Mouse (Mus musculus): ENCODE measurements around the gene Thsd4. TPM values are rescaled to one million over a fixed set of nuclear protein-coding genes. Genes with fewer than 3 reads are reported as not detected.

The Thsd4 gene
- polyA plus RNA-seq, 1 experiment from 2014 or later = 19.9 TPM

- ATAC-seq (replicated peaks; ENCODE audit: low FRiP score, low read depth) = no peak
- H3K9me3 ChIP-seq (replicated peaks; ENCODE audit: low read length) = no peaks in the 10 kb centered on the region
Observed at GRCm38 (mm10) chr9:60224039-60224695, 297.7 kb downstream of the Thsd4 start.

DNA sequence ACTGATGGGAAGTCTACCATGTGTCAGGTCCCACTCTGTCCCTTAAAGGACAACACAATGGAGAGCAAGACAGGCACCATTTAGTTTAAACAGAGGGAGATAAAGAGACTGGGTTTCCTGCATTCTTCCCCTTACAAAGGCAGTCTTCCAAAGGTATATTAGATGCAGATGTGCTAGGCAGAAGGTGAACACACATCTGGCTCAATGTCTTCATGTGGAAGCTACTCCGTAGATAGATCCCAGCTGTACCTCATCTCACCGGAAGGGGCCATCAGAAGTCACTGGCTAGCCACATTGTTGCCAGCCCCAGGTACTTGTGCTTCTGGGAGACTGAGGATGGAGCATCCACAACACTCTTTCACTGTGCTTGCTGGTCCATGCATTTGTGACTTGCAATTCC lies 301.4 kb downstream of the Thsd4 start:
- no peak for ATAC-seq (replicated peaks; ENCODE audit: low FRiP score, low read depth)
- TF ChIP-seq CTCF (IDR thresholded peaks at IDR 0.05; ENCODE audit: low read depth) = no peak
- WGBS = 98% methylated on average over 2 of the region's 2 CpGs
- Histone ChIP-seq H3K4me3 (replicated peaks; ENCODE audit: low read depth, low read length) (no peak overlapping the region), H3K4me2 (ENCODE audit: low read length) (no peak overlapping the region), H3K27me3 (ENCODE audit: insufficient read depth, low read length) (no peaks in the 10 kb centered on the region), H3K27ac (no peak overlapping the region), H3K9ac (ENCODE audit: low read depth, low read length) (no peak overlapping the region), H3K4me1 (replicated peaks; ENCODE audit: insufficient read depth, low read length) (no peaks in the 10 kb centered on the region), H3K36me3 (ENCODE audit: insufficient read depth, low read length) (no peaks in the 10 kb centered on the region), H3K9me3 (replicated peaks; ENCODE audit: low read length) (no peaks in the 10 kb centered on the region)
- DNase-seq (ENCODE audit: low spot score) = no peak

More at GRCm38 (mm10) chr9:60224039-60224695, 297.7 kb downstream of the Thsd4 start:
- 36% methylated on average over 6 of the region's 6 CpGs for WGBS
- no peak for TF ChIP-seq CTCF (IDR thresholded peaks at IDR 0.05; ENCODE audit: low read depth)
- Histone ChIP-seq H3K36me3 (ENCODE audit: insufficient read depth, low read length) (no peaks in the 10 kb centered on the region), H3K4me2 (ENCODE audit: low read length) (no peak overlapping the region), H3K9ac (ENCODE audit: low read depth, low read length) (no peak overlapping the region), H3K27ac (no peak overlapping the region), H3K4me1 (replicated peaks; ENCODE audit: insufficient read depth, low read length) (no peaks in the 10 kb centered on the region), H3K4me3 (replicated peaks; ENCODE audit: low read depth, low read length) (no peak overlapping the region), H3K27me3 (ENCODE audit: insufficient read depth, low read length) (no peaks in the 10 kb centered on the region)
- DNase-seq (ENCODE audit: low spot score) = peak; percentile 38

DNA sequence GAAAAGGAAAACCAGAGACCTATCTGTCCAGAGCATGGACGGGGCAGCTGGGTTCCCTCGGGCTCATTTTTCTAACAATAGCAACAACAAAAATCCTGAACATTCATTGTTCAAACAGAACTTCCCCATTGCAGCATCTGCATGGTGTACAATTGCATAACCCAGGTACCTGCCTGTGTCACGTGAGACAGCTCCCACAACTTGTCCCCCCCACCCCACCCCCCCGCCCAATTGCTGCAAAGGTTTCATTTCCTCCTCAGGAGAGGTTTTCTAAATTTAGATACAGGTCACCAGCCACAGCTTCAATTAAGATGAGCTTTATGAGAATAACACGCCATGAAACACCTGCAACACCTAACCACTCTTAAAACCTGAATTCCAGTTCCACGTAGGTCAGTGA lies 303.4 kb downstream of the Thsd4 start:
- ATAC-seq (replicated peaks; ENCODE audit: low FRiP score, low read depth) (no peak), DNase-seq (ENCODE audit: low spot score) (no peak)
- 44% methylated on average over 6 of the region's 6 CpGs for WGBS
- Histone ChIP-seq H3K27me3 (ENCODE audit: insufficient read depth, low read length) (no peaks in the 10 kb centered on the region), H3K4me2 (ENCODE audit: low read length) (no peak overlapping the region), H3K9ac (ENCODE audit: low read depth, low read length) (no peak overlapping the region), H3K4me3 (replicated peaks; ENCODE audit: low read depth, low read length) (no peak overlapping the region), H3K27ac (no peak overlapping the region), H3K9me3 (replicated peaks; ENCODE audit: low read length) (no peaks in the 10 kb centered on the region), H3K36me3 (ENCODE audit: insufficient read depth, low read length) (no peaks in the 10 kb centered on the region), H3K4me1 (replicated peaks; ENCODE audit: insufficient read depth, low read length) (no peaks in the 10 kb centered on the region)
- no peak for TF ChIP-seq CTCF (IDR thresholded peaks at IDR 0.05; ENCODE audit: low read depth)

GRCm38 (mm10) chr9:60216029-60216428 lies 305.8 kb downstream of the Thsd4 start:
- Histone ChIP-seq H3K36me3 (ENCODE audit: insufficient read depth, low read length) (no peaks in the 10 kb centered on the region), H3K27ac (no peak overlapping the region), H3K27me3 (ENCODE audit: insufficient read depth, low read length) (no peaks in the 10 kb centered on the region), H3K9ac (ENCODE audit: low read depth, low read length) (no peak overlapping the region), H3K4me3 (replicated peaks; ENCODE audit: low read depth, low read length) (no peak overlapping the region), H3K4me2 (ENCODE audit: low read length) (no peak overlapping the region), H3K4me1 (replicated peaks; ENCODE audit: insufficient read depth, low read length) (no peaks in the 10 kb centered on the region), H3K9me3 (replicated peaks; ENCODE audit: low read length) (no peaks in the 10 kb centered on the region)
- no peak for DNase-seq (ENCODE audit: low spot score)
- WGBS = 77% methylated on average over 6 of the region's 6 CpGs
- no peak for ATAC-seq (replicated peaks; ENCODE audit: low FRiP score, low read depth)
- TF ChIP-seq CTCF (IDR thresholded peaks at IDR 0.05; ENCODE audit: low read depth) = no peak

DNA sequence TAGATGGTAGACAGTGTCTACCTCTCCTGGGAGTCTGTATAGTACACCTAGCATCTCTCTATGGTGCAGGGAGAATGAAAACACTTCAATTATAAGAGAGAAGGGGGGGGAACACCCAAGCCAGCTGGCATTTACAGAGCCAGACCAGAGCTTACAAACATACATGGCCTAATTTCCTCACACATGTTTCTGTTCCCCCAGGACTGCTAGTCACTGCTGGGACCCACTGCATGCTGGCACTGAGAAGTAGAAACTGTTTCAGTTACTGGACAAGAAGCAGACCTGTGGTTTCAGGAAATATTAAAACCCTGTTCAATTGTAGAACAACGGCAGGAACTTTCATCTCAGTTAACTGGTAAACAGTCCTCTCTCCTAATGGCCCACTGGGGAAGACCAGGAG lies 308.7 kb downstream of the Thsd4 start:
- Histone ChIP-seq H3K4me1 (replicated peaks; ENCODE audit: insufficient read depth, low read length) (no peaks in the 10 kb centered on the region), H3K4me2 (ENCODE audit: low read length) (no peak overlapping the region), H3K36me3 (ENCODE audit: insufficient read depth, low read length) (no peaks in the 10 kb centered on the region), H3K27me3 (ENCODE audit: insufficient read depth, low read length) (no peaks in the 10 kb centered on the region), H3K9ac (ENCODE audit: low read depth, low read length) (no peak overlapping the region), H3K27ac (no peak overlapping the region), H3K4me3 (replicated peaks; ENCODE audit: low read depth, low read length) (no peak overlapping the region), H3K9me3 (replicated peaks; ENCODE audit: low read length) (no peaks in the 10 kb centered on the region)
- TF ChIP-seq CTCF (IDR thresholded peaks at IDR 0.05; ENCODE audit: low read depth) = no peak
- WGBS = 74% methylated on average over 1 of the region's 1 CpGs
- DNase-seq (ENCODE audit: low spot score) = no peak
- ATAC-seq (replicated peaks; ENCODE audit: low FRiP score, low read depth) = no peak

DNA sequence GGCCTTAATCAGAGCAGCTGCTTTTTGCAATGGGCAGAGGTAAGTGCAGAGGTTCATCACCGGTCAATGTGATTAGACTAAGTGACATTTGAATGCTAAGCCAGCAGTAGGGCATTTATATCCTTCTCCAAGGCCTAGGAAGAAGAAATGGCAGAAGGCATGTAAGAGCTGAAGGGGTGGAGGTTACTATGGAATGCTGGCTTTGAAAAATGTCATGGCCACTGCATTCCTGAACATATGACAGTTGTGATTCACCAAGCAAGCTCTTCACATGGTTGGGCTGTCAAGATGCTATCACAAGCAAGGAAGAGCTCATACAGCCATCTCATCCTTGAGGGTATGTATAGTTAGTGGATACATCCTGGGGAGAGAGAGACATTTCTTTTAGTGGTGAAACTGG lies 313.0 kb downstream of the Thsd4 start:
- no peak for DNase-seq (ENCODE audit: low spot score)
- H3K9ac ChIP-seq (ENCODE audit: low read depth, low read length) = no peak overlapping the region
- H3K4me2 ChIP-seq (ENCODE audit: low read length) = no peak overlapping the region
- TF ChIP-seq CTCF (IDR thresholded peaks at IDR 0.05; ENCODE audit: low read depth) = no peak
- no peaks in the 10 kb centered on the region for H3K27me3 ChIP-seq (ENCODE audit: insufficient read depth, low read length)
- H3K4me1 ChIP-seq (replicated peaks; ENCODE audit: insufficient read depth, low read length) = no peaks in the 10 kb centered on the region
- H3K9me3 ChIP-seq (replicated peaks; ENCODE audit: low read length) = no peaks in the 10 kb centered on the region
- H3K36me3 ChIP-seq (ENCODE audit: insufficient read depth, low read length) = no peaks in the 10 kb centered on the region
- no peak for ATAC-seq (replicated peaks; ENCODE audit: low FRiP score, low read depth)
- 86% methylated on average over 1 of the region's 1 CpGs for WGBS
- no peak overlapping the region for H3K27ac ChIP-seq
- H3K4me3 ChIP-seq (replicated peaks; ENCODE audit: low read depth, low read length) = no peak overlapping the region

- DNase-seq (ENCODE audit: low spot score) = no peak
- H3K27me3 ChIP-seq (ENCODE audit: insufficient read depth, low read length) = no peaks in the 10 kb centered on the region
- H3K9me3 ChIP-seq (replicated peaks; ENCODE audit: low read length) = no peaks in the 10 kb centered on the region
- H3K9ac ChIP-seq (ENCODE audit: low read depth, low read length) = no peak overlapping the region
- no peak for TF ChIP-seq CTCF (IDR thresholded peaks at IDR 0.05; ENCODE audit: low read depth)
- no peak for ATAC-seq (replicated peaks; ENCODE audit: low FRiP score, low read depth)
- no peaks in the 10 kb centered on the region for H3K4me1 ChIP-seq (replicated peaks; ENCODE audit: insufficient read depth, low read length)
- H3K27ac ChIP-seq = no peak overlapping the region
- no peak overlapping the region for H3K4me2 ChIP-seq (ENCODE audit: low read length)
- H3K4me3 ChIP-seq (replicated peaks; ENCODE audit: low read depth, low read length) = no peak overlapping the region
- no peaks in the 10 kb centered on the region for H3K36me3 ChIP-seq (ENCODE audit: insufficient read depth, low read length)
- 56% methylated on average over 7 of the region's 7 CpGs for WGBS
Observed at GRCm38 (mm10) chr9:60203141-60203540, 318.7 kb downstream of the Thsd4 start.

All from kidney, postnatal 0 days (tissue).